Mouse (Mus musculus) adrenal gland, adult 2 months (tissue): ENCODE results near the gene Cobl. TPM values are rescaled to one million over a fixed set of nuclear protein-coding genes. Genes with fewer than 3 reads are reported as not detected.

Experiments used
- DNase-seq: peaks from one replicate; pipeline ENCODE4 v3.0.0; 2021
- polyA plus RNA-seq: library from polyadenylated mRNA; depleted of rRNA; stranded (reverse); fragments of >200 nt; gene quantifications from 2 replicates; pipeline ENCODE4 v1.2.3, GENCODE M21; 2012
- total RNA-seq, 2 experiments: library from RNA; stranded (reverse); gene quantifications; 2 replicates each; pipeline ENCODE4 v1.2.3; 2021

Cobl gene
- total and polyA plus RNA-seq, 3 experiments: 0.34 to 3.9 (median 3.5) TPM

DNA sequence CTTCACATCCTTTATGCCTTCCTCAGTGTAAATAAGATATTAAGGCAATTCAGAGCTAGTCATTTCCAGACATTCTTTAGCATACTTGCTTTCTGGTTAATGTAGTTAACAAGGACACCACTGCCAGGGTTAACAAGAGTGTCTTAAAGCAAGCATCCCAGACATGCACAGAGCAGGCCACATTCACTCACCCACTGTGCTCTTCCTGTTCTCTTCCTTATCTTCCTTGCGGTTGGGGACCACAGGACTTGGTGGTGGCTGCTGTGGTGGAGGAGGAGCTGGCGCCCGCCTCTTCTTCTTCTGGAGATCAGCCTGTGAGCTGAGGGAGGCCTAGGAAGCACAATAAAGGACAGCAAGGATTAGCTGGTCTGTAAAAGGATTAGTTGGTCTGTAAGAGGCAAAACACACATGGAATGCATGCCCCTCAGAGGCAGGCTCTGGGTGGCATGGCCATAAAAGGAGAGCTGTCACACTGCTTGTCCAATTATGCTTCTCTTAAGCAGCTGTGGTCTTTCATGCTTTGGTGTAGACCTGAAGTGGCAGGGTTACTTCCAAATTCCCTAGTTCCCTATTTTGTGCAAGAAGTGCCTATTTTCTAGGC, 155.2 kb downstream of the Cobl start:
- DNase-seq: no peak

- no peak for DNase-seq
Measured at GRCm38 (mm10) chr11:12304879-12305278, 159.9 kb downstream of the Cobl start.

DNA sequence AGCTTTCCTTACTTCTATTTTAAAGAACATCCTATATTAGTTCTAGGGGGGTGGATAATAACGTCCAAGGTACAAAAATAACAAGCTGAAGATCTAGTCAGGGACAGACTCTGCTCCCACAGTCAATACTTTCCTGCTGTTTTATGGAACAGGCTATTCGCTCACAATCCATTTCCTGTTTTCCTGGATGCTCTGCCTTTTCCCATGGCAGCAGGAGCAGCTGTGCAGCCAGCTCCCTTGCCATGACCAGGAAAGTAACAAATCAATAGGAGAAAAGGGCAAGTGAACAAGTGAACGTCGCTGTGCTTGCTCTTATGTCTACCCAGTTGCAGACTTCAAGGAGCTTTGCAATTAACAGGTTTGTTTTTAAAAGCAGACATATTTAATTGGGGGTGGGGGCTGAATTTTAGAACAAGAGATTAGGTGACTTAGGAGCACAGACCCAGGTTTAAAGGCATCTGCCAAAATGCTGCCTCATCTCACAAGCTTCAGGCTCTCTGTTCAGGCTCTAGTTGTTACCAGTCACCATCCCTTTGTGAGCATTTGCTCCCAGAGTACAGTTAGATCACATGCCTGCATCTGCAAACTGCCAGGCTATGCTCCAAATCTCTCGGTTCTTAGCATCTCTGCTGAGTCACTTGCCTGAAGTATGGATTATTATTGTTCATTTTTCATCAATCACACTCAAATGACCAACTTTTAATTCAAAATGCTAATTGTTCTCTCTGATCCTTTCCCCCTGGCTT, 164.9 kb downstream of the Cobl start:
- no peak for DNase-seq

DNA sequence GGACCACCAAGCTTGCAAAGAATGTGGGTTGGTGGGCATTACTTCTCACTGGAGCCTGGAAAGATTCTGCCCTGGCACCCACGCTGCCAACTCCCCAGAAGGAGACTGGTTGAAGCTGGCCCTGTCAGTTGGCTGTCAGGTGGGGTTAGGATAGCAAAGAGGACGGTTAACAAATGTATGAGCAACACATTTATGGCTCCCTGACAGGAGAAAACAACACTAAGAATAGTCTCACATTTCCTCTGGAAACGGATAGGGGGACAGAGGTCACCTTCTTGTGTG, 173.2 kb downstream of the Cobl start:
- DNase-seq: no peak

- DNase-seq: peak; percentile 46
Measured at GRCm38 (mm10) chr11:12290911-12291653, 173.7 kb downstream of the Cobl start.

DNA sequence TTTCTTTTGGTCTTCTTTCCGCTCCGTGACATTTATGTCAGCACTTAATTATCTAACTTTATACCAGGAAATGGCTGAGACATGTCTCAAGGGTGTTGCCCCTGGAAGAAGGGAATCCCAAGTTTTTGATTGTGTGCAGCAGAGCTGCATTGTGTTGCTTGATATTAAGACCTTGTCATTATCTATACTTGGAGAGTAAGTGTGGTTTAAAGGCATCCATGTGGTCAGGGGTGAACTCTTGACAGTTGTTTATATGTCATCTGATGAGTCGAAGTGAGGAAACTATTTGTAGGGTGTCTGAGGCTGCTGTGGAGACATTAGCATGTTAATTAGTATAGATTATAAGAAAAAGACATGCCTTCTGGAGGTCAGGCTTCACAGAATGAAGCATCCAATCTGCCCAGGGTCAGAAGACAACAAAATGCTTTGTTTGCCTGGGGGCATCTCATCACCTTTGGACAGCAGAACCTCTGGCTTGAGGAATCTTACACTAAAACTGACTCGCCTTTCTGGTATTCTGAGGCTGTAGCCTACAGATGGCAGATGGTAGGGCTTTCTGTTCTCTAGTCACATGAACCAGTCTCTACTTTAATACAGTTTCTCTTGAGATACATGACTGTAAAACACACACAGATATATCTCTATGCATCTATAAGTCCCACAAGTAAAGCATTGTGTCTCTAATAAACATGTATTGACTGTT, 179.3 kb downstream of the Cobl start:
- DNase-seq: no peak

GRCm38 (mm10) chr11:12280711-12281110, 184.0 kb downstream of the Cobl start:
- no peak for DNase-seq

DNA sequence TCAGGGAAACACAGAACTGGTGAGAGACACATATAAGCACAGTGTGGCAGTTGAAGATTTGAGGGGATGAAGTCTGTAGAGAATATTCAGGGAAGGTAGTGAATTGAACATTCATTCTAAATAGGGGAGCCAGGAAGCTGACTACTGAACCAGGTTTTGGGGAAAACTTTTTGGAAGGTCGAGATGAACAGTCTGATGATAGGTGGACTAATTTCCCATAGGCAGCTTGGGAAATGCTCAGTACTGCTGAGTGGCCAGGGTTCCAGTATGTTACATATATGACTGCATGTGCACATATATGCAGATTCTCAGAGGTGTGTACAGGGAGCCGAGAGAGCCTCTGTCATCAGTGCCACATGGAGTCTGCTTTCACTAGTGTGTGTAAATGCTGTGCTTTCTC, 190.5 kb downstream of the Cobl start:
- DNase-seq: no peak

DNA sequence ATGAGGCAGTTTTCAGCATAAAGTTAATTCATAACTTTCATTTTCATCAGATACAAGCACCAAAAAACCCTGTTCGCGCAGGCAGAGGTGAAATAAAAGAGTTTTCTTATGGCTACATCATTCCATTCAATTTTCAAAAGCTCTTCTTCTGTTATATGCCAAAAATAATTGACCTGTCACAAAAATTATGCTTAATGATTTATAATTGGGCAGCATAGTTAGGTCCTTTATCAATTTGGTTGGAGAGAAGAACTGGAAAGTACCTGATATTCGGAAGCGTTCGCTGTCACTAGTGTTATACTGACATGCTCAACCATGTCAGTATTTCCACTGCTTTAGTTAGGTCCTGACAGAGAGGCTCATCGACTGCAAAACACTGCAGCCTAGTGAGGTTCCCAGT, 191.0 kb downstream of the Cobl start:
- no peak for DNase-seq

- no peak for DNase-seq
Measured at GRCm38 (mm10) chr11:12258411-12258810, 206.3 kb downstream of the Cobl start.

DNA sequence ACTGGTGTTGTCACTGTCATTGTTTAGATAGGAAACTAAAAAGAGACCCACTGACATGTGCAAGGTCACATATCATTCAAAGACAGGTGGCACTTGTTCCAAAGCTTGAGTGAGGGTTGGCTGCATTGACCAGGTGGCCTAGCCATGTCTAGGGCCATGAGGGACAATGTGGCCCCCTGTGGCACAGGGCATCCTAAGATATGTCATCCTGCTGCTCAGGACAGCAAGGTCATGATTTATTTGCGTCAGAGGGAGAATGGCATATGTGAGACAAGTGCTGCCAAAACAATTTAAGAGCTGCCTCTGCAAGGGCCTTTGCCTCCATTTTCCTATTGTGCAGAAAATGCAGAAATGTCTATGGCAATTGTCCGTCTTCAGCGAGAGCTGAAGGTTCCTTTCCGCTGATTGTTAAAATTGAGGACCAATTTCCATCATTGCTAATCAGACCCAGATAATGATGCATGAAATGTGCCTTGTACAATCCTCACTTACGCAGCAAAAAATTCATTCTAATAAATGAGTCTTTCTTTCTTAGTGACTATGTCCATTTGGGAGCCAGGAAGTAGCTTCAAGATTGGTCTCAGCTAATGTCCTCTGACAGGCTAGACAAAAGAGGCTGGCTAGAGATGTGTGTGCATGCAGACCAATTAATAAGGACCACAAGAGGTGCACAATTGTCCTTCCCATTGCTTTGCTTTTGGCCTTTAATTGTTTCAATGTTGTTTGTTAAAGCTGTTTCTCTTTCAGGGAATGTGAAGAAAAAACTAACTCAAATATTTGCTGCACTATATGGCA, 207.2 kb downstream of the Cobl start:
- DNase-seq: no peak

GRCm38 (mm10) chr11:12245327-12245915, 219.3 kb downstream of the Cobl start:
- no peak for DNase-seq

- no peak for DNase-seq
Measured at GRCm38 (mm10) chr11:12236341-12236740, 228.4 kb downstream of the Cobl start.

DNA sequence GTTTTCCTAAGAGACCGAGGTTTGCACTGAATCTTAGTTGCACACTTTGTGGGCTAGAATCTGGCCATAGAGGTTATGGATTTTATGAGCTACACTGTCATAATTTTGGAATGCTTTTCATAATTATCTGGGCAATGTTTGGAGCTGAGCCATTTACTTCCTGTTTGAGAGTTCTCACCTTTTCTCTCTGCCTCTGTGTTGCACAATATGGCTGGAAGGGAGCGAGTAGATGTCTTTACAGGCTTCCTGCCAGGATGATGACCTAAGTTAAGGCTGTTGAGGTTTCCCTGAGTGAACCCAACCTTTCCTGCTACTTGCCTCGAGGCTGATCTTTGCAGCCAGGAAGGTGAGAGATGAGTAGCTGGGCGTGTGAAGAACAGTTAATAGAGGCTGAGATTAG, 229.9 kb downstream of the Cobl start:
- DNase-seq: no peak

- no peak for DNase-seq
Measured at GRCm38 (mm10) chr11:12234126-12234525, 230.6 kb downstream of the Cobl start.

DNA sequence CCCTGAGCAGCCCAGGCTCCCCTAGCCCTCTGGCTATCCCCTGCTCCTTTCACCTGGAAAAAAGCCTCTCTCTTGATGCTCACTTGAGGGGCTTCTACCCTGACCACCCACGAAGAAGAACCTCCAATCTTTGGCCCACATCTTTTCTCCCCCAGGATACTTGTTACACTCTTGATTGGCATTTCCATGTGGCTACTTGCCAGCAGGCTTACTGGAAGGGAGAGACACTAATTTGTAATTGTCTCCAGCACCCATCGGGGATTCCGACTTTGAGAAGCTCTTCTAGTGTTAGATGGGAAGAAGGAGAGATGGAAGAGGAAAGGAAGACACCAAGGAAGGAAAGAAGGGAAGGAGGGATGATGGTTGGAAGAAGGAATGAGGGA, 232.0 kb downstream of the Cobl start:
- DNase-seq: no peak

DNA sequence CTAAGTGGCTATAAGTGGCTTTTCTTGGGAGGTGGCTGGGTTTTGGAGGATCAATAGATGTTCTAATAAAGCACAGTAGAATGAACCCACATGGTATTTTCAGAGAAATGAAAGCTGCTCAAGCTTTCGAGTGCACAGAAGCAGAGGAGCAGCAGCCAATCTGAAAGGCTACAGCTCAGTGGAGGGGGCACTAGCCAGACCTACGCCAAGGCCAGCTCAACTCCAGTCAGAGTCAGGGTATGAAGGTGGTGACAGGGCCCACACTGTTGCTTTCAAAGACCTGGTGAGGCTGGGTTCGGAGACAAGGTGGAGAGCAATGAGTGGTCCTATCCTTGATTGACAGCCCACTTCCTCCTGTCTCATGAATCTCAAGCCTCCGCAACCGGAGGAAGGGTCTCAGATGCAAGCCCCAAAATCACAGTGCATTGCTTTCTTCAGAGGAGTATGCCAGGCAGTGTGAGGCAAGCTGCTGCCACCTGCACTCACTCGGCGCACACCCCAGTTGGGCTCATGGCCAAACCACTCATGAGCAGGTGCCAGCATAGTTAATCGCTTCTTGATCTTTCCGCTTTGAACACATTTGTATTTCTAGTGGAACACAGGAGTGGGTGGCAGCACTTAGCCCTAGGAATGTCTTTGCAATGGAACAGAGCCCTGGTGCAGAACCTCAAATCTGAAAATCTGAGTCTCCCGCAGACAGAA, 232.6 kb downstream of the Cobl start:
- DNase-seq: peak; percentile 10

GRCm38 (mm10) chr11:12231481-12232035, 233.2 kb downstream of the Cobl start:
- peak; percentile 85 for DNase-seq

DNA sequence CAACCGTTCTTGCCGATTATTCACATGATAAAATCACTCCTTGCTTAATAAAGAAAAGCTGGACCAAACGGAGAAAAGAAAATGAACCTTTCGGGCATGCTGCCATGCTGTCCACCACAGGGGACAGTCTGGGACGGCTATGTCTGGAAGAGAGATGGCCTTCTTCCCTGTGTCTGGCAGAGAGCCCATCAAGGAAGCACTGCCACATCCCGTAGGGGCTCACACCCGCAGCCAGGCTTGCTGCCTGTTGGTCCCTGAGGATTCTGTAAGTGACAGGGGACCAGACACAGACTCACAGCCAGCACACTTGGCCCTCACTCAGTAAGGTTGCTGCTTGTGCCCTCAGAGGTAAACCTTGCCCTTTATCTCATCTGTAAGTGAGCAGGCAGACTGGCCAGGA, 235.3 kb downstream of the Cobl start:
- DNase-seq: peak; percentile 29

DNA sequence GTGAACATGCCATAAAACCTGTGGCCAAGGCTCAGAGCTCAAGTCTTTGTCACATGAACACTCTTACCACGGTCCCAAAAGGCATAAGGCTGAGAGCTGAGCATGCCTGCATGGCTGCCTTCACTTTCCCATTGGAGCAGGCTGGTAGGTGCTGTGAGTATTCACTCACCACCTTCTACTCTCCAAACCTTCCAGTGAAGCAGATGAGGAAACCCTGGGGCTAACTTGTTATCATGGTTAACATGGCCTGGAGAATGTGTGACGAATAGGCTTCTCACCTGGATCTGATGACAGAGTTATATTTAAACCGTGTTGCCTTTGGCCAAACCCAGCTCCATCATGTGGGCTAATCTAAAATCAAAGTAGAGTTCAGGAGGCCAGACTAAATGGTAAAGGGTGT, 237.4 kb downstream of the Cobl start:
- DNase-seq: no peak
